Mouse (Mus musculus): ENCODE measurements around the gene Sun2. TPM values are rescaled to one million over a fixed set of nuclear protein-coding genes. Genes with fewer than 3 reads are reported as not detected.

Sun2 gene
- polyA plus RNA-seq, 1 experiment: 101 TPM

DNA sequence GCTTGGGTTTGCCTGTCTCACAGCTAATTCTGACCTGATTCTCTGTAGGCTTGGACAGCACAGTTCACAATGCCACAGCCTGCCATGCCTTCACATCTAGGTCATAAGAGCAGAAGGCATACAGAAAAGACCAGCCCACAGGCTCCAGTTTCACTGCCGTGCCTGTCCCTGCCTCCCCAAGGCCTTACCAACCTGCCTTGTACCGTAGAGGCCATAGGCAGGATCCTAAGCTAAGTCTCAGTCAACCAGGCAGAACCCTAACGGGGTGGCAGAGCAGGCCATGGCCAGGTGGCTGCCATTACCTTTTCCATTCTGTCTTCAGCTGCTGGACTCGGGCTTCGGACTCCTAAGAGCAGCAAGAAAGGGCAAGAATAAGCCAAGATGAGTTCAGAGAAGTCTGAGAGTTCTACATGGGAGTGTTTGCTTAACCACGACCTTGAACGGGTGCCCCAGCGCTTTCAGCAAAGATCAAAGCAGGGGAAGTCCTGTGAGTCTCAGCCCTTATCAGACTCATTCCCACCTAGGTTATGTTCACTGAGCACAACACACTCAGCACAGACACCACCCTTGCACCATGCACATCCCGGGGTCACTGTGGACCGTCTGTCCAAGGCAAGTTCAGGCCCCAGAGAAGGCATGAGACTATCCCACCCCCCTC, 13.5 kb downstream of the Sun2 start:
- H3K36me3 ChIP-seq (ENCODE audit: control insufficient read depth, insufficient read depth, low read length): peaks cover 68% of the 10 kb centered on the region
- TF ChIP-seq POLR2A (IDR thresholded peaks at IDR 0.05; ENCODE audit: low read depth, low read length) (no peak), CTCF (IDR thresholded peaks at IDR 0.05; ENCODE audit: extremely low read depth, insufficient read depth, insufficient read length, insufficient replicate concordance) (no peak)
- H3K4me3 ChIP-seq (ENCODE audit: extremely low read depth, insufficient read depth, insufficient read length): no peak overlapping the region
- DNase-seq (ENCODE audit: low read depth in 1 of 2, low spot score in 2 of 2): no peak
- H3K27me3 ChIP-seq (ENCODE audit: control insufficient read depth, insufficient read depth, low read length): no peaks in the 10 kb centered on the region
- no peaks in the 10 kb centered on the region for H3K4me1 ChIP-seq (ENCODE audit: control insufficient read depth, insufficient read depth, insufficient read length)
- WGBS: 74% methylated on average over 10 of the region's 10 CpGs
- H3K27ac ChIP-seq (ENCODE audit: insufficient read depth, low read length): peak overlapping the region; percentile 36

DNA sequence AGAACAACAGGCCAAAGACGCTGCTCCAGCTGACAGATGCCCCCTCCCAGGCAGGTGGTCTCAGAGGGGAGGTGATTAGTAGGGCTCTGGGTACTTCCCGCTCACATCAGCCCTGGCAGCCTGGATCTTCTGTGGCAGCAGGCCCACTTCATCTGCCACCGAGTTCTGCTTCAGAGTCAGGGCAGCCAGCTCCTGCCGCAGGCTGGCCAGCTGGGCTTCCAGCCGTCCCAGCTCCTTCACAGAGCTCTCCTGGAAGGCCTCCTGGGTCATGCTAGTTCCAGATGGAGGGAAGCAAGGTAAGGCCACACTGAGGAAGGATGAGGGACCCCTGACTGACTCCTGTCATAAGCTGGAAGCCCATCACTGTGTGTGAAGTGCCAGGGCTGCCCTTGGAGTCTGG, 14.0 kb downstream of the Sun2 start:
- TF ChIP-seq POLR2A (IDR thresholded peaks at IDR 0.05; ENCODE audit: low read depth, low read length) (no peak), CTCF (IDR thresholded peaks at IDR 0.05; ENCODE audit: extremely low read depth, insufficient read depth, insufficient read length, insufficient replicate concordance) (no peak)
- DNase-seq (ENCODE audit: low read depth in 1 of 2, low spot score in 2 of 2): no peak
- WGBS: 92% methylated on average over 5 of the region's 5 CpGs
- H3K36me3 ChIP-seq (ENCODE audit: control insufficient read depth, insufficient read depth, low read length): peaks cover 63% of the 10 kb centered on the region
- H3K27me3 ChIP-seq (ENCODE audit: control insufficient read depth, insufficient read depth, low read length): no peaks in the 10 kb centered on the region
- no peak overlapping the region for H3K27ac ChIP-seq (ENCODE audit: insufficient read depth, low read length)
- H3K4me1 ChIP-seq (ENCODE audit: control insufficient read depth, insufficient read depth, insufficient read length): no peaks in the 10 kb centered on the region
- H3K4me3 ChIP-seq (ENCODE audit: extremely low read depth, insufficient read depth, insufficient read length): no peak overlapping the region

DNA sequence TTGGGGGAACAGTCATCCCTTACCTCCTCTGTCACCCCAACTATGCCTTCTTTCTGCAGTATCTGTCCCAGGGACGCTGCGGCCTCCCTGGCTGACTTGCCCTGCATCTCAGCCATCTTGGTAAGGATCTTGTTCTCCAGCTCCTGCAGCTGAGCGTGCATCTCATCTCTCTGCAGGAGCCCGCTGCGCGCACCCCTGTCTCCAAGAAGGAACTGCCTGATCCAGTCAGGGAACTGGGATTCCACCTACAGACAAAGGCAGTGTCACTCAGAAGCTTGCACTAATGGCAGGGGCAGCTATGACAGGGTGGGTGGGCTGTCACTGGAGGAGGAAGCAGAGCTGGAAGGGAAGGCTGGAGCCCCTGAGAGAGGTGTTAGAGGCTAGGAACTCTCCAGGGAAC, 14.5 kb downstream of the Sun2 start:
- WGBS: 98% methylated on average over 6 of the region's 6 CpGs

DNA sequence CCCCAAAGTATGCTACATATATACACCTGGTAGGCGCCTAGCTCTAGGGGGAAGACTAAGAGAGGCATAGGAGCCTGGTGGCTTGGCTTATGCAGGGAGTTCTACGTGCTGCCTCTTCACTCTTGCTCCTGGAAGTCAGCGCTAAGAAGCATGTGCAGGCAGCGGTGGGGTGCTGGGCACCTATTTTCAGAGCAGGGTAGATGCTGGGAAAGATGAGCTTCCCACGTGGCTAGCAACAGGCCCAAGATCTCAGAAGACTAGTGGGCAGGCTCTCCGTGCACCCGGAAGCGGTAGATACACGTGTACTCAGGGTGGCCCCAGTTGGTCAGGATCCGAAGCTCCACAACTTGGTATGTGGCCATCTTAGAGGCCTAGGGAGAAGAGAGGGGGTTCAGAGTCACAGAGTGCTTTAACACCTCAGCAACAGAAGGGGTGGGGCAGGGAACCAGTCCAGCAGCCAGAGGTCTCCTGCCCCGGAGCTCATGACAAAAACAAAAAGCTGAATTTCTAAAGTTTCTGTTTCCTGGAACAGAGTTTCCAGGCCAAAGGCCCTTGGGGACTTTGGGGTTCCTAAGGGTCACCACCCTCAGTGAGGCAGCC, 17.0 kb downstream of the Sun2 start:
- Histone ChIP-seq H3K4me3 (ENCODE audit: extremely low read depth, insufficient read depth, insufficient read length) (no peak overlapping the region), H3K36me3 (ENCODE audit: control insufficient read depth, insufficient read depth, low read length) (peaks cover 51% of the 10 kb centered on the region), H3K27me3 (ENCODE audit: control insufficient read depth, insufficient read depth, low read length) (no peaks in the 10 kb centered on the region), H3K4me1 (ENCODE audit: control insufficient read depth, insufficient read depth, insufficient read length) (no peaks in the 10 kb centered on the region), H3K27ac (ENCODE audit: insufficient read depth, low read length) (no peak overlapping the region)
- TF ChIP-seq POLR2A (IDR thresholded peaks at IDR 0.05; ENCODE audit: low read depth, low read length) (no peak), CTCF (IDR thresholded peaks at IDR 0.05; ENCODE audit: extremely low read depth, insufficient read depth, insufficient read length, insufficient replicate concordance) (no peak)
- WGBS: 89% methylated on average over 11 of the region's 11 CpGs
- no peak for DNase-seq (ENCODE audit: low read depth in 1 of 2, low spot score in 2 of 2)

More for the DNA sequence above, 14.5 kb downstream of the Sun2 start:
- DNase-seq (ENCODE audit: low read depth in 1 of 2, low spot score in 2 of 2): no peak
- H3K4me1 ChIP-seq (ENCODE audit: control insufficient read depth, insufficient read depth, insufficient read length): no peaks in the 10 kb centered on the region
- TF ChIP-seq POLR2A (IDR thresholded peaks at IDR 0.05; ENCODE audit: low read depth, low read length) (no peak), CTCF (IDR thresholded peaks at IDR 0.05; ENCODE audit: extremely low read depth, insufficient read depth, insufficient read length, insufficient replicate concordance) (no peak)
- H3K27me3 ChIP-seq (ENCODE audit: control insufficient read depth, insufficient read depth, low read length): no peaks in the 10 kb centered on the region
- H3K27ac ChIP-seq (ENCODE audit: insufficient read depth, low read length): no peak overlapping the region
- peaks cover 59% of the 10 kb centered on the region for H3K36me3 ChIP-seq (ENCODE audit: control insufficient read depth, insufficient read depth, low read length)
- no peak overlapping the region for H3K4me3 ChIP-seq (ENCODE audit: extremely low read depth, insufficient read depth, insufficient read length)

DNA sequence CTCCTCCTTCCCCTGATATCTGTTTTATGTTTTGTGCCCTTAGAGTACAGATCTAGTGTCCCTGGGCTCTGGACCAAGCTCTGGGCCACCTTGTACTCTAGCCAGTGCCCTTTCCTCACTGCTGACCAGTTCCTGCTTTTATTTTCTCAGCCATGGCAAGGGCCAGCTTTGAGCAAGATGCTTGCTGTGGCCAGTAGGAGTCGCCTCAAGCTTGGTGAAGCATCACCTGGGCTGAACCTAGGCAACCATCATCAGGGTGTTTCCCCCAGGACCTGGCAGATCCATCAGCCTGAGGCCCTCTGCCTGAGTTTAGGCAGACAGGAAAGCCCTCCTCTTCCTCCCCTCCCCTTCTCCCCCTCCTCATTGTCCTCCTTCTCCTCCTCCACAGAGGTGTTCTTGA, 18.9 kb downstream of the Sun2 start:
- Histone ChIP-seq H3K4me3 (ENCODE audit: extremely low read depth, insufficient read depth, insufficient read length) (no peak overlapping the region), H3K27ac (ENCODE audit: insufficient read depth, low read length) (no peak overlapping the region), H3K36me3 (ENCODE audit: control insufficient read depth, insufficient read depth, low read length) (peaks cover 50% of the 10 kb centered on the region), H3K4me1 (ENCODE audit: control insufficient read depth, insufficient read depth, insufficient read length) (no peaks in the 10 kb centered on the region), H3K27me3 (ENCODE audit: control insufficient read depth, insufficient read depth, low read length) (no peaks in the 10 kb centered on the region)
- 48% methylated on average over 1 of the region's 1 CpGs for WGBS
- TF ChIP-seq POLR2A (IDR thresholded peaks at IDR 0.05; ENCODE audit: low read depth, low read length) (no peak), CTCF (IDR thresholded peaks at IDR 0.05; ENCODE audit: extremely low read depth, insufficient read depth, insufficient read length, insufficient replicate concordance) (peak; percentile 62; the same call in 1 of the 2 replicates)
- peak in 1 of 2 experiments; percentile 48 for DNase-seq (ENCODE audit: low read depth in 1 of 2, low spot score in 2 of 2)

DNA sequence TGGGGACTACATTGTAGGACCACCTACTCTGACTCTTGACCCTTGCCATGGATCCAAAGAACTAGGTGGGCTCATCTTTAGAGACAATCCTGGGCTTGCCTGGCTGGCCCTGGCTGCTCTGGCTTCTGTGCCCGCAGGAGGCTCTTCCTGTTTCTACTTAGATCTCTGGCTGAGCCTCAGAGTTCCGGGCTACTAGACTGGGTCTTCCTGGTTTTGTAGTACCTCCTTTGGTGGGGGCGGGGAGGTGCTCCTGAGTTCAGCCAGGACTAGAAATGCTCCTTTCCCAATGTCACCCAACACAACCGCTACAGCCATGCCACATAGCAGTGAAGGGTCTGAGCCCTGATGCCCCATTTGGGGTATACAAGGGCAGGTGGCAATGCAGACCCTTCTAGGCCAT, 21.5 kb downstream of the Sun2 start:
- WGBS: 60% methylated on average over 4 of the region's 4 CpGs
- Histone ChIP-seq H3K4me1 (ENCODE audit: control insufficient read depth, insufficient read depth, insufficient read length) (no peaks in the 10 kb centered on the region), H3K27ac (ENCODE audit: insufficient read depth, low read length) (no peak overlapping the region)

DNA sequence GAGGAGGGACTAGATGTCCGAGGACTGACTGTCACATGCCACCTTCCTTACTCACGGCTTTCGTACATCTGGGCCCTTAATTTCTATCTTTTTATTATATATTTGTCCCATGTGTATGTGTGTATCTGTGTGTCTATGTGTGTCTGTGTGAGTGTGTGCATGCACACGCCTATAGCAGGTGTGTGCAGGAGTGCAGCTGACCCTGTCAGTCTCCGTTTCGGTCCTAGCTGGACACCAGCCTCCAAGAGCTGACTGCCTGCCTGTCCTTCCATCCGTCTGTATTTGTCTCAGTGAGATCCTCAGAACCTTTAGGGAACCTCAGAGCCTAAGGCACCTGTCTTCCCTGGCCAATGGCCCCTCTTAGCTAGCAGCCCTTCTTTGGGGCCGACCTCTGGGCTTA, 22.1 kb downstream of the Sun2 start:
- Histone ChIP-seq H3K4me3 (ENCODE audit: extremely low read depth, insufficient read depth, insufficient read length) (no peak overlapping the region), H3K27me3 (ENCODE audit: control insufficient read depth, insufficient read depth, low read length) (no peaks in the 10 kb centered on the region), H3K27ac (ENCODE audit: insufficient read depth, low read length) (no peak overlapping the region), H3K4me1 (ENCODE audit: control insufficient read depth, insufficient read depth, insufficient read length) (no peaks in the 10 kb centered on the region), H3K36me3 (ENCODE audit: control insufficient read depth, insufficient read depth, low read length) (peaks cover 45% of the 10 kb centered on the region)
- WGBS: 91% methylated on average over 8 of the region's 8 CpGs
- TF ChIP-seq CTCF (IDR thresholded peaks at IDR 0.05; ENCODE audit: extremely low read depth, insufficient read depth, insufficient read length, insufficient replicate concordance) (no peak), POLR2A (IDR thresholded peaks at IDR 0.05; ENCODE audit: low read depth, low read length) (no peak)
- DNase-seq (ENCODE audit: low read depth in 1 of 2, low spot score in 2 of 2): no peak

More for the DNA sequence above, 21.5 kb downstream of the Sun2 start:
- no peak for DNase-seq (ENCODE audit: low read depth in 1 of 2, low spot score in 2 of 2)
- peaks cover 47% of the 10 kb centered on the region for H3K36me3 ChIP-seq (ENCODE audit: control insufficient read depth, insufficient read depth, low read length)
- H3K27me3 ChIP-seq (ENCODE audit: control insufficient read depth, insufficient read depth, low read length): no peaks in the 10 kb centered on the region
- no peak for TF ChIP-seq CTCF (IDR thresholded peaks at IDR 0.05; ENCODE audit: extremely low read depth, insufficient read depth, insufficient read length, insufficient replicate concordance)
- TF ChIP-seq POLR2A (IDR thresholded peaks at IDR 0.05; ENCODE audit: low read depth, low read length): no peak
- H3K4me3 ChIP-seq (ENCODE audit: extremely low read depth, insufficient read depth, insufficient read length): no peak overlapping the region
